Mouse (Mus musculus): Measurements from ENCODE around the gene Rab23. TPM values are rescaled to one million over a fixed set of nuclear protein-coding genes. Genes with fewer than 3 reads are reported as not detected.

Rab23 gene
- polyA plus RNA-seq, 1 experiment from 2014 or later: 32.2 TPM

DNA sequence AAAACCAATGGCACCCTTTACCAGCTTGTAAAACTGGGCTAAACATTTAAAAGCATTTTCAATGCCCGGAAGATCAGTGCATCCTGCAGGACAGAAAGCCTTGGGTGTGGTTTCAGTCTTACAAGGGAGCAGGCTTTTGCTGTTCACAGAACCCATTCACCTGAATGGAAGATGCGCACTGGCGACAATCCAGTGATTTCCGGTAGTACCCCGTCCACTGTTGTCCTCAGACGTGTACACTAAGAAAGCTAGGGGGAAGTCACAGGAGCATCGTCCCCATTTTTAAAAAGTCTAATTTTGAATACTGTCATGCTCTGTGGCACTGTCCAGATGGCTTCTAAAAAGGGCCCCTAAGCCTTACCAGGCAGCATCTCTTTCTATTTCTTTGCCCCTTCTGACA is 36.1 kb downstream of the Rab23 start:
- 0 out of 2 replicates have a peak, but pooled peaks cover 9% of the 10 kb centered on the region for H3K27me3 ChIP-seq
- no peak for ATAC-seq (ENCODE audit: low FRiP score, low read depth)
- peaks cover 7% of the 10 kb centered on the region for H3K36me3 ChIP-seq
- no peak overlapping the region for H3K9ac ChIP-seq (replicated peaks)
- no peak overlapping the region for H3K27ac ChIP-seq (replicated peaks)
- peaks cover 16% of the 10 kb centered on the region for H3K4me1 ChIP-seq
- 78% methylated on average over 7 of the region's 7 CpGs for WGBS
- no peak overlapping the region for H3K4me2 ChIP-seq (replicated peaks)
- H3K4me3 ChIP-seq: no peak overlapping the region
- no peaks in the 10 kb centered on the region for H3K9me3 ChIP-seq

- no peak for ATAC-seq (ENCODE audit: low FRiP score, low read depth)
- peak overlapping the region; percentile 66; the same call in 1 of the 2 replicates for H3K4me3 ChIP-seq
- no peak overlapping the region for H3K9ac ChIP-seq (replicated peaks)
- WGBS: 42% methylated on average over 18 of the region's 18 CpGs
- H3K27ac ChIP-seq (replicated peaks): no peak overlapping the region
- H3K4me2 ChIP-seq (replicated peaks): peak overlapping the region; percentile 95
- no peaks in the 10 kb centered on the region for H3K9me3 ChIP-seq
- H3K4me1 ChIP-seq: peaks cover 16% of the 10 kb centered on the region
- H3K27me3 ChIP-seq: 0 out of 2 replicates have a peak, but pooled peaks cover 9% of the 10 kb centered on the region
- H3K36me3 ChIP-seq: peaks cover 7% of the 10 kb centered on the region
Observed at GRCm38 (mm10) chr1:33756258-33757032, 36.8 kb downstream of the Rab23 start.

DNA sequence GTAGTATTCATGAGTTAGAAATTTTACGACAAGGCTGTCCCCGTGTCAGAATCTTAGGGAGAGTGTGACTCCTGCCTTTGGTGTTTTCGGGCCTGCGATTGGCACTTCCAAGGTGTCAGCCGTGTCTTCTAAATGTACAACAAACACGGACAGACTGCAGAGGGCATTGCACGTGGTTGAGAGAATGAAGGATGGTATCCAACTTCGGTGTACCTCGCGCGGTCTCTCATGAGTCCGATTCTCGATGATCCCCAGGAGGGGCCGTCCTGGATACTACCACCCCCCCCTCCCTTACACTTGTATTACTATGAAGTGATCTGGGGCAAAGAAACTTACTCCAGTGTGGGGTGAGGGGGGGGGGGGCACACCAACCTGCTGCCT is 37.3 kb downstream of the Rab23 start:
- peak overlapping the region; percentile 66 for H3K4me3 ChIP-seq
- H3K9ac ChIP-seq (replicated peaks): peak overlapping the region; percentile 67
- no peaks in the 10 kb centered on the region for H3K9me3 ChIP-seq
- 7% methylated on average over 14 of the region's 14 CpGs for WGBS
- H3K4me1 ChIP-seq: peaks cover 16% of the 10 kb centered on the region
- H3K27ac ChIP-seq (replicated peaks): no peak overlapping the region
- peak; percentile 50 for ATAC-seq (ENCODE audit: low FRiP score, low read depth)
- peaks cover 9% of the 10 kb centered on the region for H3K36me3 ChIP-seq
- H3K27me3 ChIP-seq: 0 out of 2 replicates have a peak, but pooled peaks cover 9% of the 10 kb centered on the region
- H3K4me2 ChIP-seq (replicated peaks): peak overlapping the region; percentile 95

DNA sequence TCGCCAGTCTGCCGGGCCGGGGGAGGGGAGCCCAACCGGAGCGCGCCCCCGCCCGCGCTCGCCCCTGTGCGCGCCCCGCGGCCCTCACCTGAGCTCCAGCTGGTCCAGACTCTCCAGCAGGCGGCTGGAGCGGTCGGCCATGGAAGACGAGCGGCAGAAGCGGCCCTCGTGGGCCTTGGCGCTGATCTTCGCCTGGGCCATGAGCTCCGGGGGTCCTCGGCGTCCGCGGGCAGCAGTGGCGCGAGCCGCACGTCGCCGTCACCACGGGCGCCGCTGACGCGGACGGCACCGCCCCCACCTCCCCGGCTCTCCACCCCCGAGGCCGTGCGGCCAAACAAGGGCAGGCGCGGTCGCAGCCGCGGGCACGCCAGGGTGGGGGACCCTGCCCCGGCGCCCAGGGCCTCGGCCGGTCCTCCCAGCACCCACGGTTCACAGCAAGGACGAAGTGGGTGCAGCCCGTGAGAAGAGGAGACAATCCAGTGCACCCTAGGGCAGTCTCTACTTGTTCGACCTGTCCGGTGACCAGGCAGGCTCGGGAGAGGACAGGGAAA is 37.9 kb downstream of the Rab23 start, which contains the start of gene Bag2:
TSS of gene Bag2 (minus strand) at position 305 of the 551 bp plus-strand sequence.
- Histone ChIP-seq H3K4me2 (replicated peaks) (peak within 1 kb of the TSS; percentile 95), H3K9me3 (no peaks in the 10 kb centered on the region), H3K9ac (replicated peaks) (peak within 1 kb of the TSS; percentile 67), H3K4me3 (peak within 1 kb of the TSS; percentile 66), H3K4me1 (peaks cover 16% of the 10 kb centered on the region), H3K27ac (replicated peaks) (no peak within 1 kb of the TSS), H3K27me3 (0 out of 2 replicates have a peak, but pooled peaks cover 9% of the 10 kb centered on the region), H3K36me3 (peaks cover 11% of the 10 kb centered on the region)
- WGBS: under 1% methylated on average over 60 of the region's 61 CpGs
- peak; percentile 88 for ATAC-seq (ENCODE audit: low FRiP score, low read depth)

DNA sequence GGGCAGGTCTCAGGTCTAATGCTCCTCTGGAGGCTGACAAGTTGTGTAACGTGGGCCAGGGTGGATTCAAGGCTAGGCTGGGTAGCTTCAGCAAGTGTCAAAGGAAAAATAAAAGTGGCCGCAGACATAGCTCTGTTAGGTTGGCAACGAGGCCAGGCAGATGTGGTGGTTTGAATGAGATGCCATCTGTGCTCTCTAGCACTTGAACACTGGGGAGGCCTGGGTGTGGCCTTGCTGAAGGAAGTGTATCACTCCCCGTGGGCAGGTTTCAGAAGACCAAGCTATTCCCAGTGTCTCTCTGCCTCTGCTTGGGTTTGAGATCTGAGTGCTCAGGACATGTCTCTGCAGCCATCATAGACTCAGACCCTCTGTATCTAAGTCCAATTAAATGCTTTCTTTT is 38.8 kb downstream of the Rab23 start:
- no peaks in the 10 kb centered on the region for H3K9me3 ChIP-seq
- WGBS: 64% methylated on average over 4 of the region's 4 CpGs
- no peak overlapping the region for H3K4me3 ChIP-seq
- H3K9ac ChIP-seq (replicated peaks): no peak overlapping the region
- peaks cover 11% of the 10 kb centered on the region for H3K36me3 ChIP-seq
- 0 out of 2 replicates have a peak, but pooled peaks cover 9% of the 10 kb centered on the region for H3K27me3 ChIP-seq
- H3K4me2 ChIP-seq (replicated peaks): no peak overlapping the region
- no peak overlapping the region for H3K27ac ChIP-seq (replicated peaks)
- peaks cover 16% of the 10 kb centered on the region for H3K4me1 ChIP-seq
- ATAC-seq (ENCODE audit: low FRiP score, low read depth): no peak

GRCm38 (mm10) chr1:33763826-33764225 is 44.1 kb downstream of the Rab23 start:
- no peak overlapping the region for H3K4me2 ChIP-seq (replicated peaks)
- H3K27me3 ChIP-seq: no peaks in the 10 kb centered on the region
- no peaks in the 10 kb centered on the region for H3K9me3 ChIP-seq
- no peak overlapping the region for H3K27ac ChIP-seq (replicated peaks)
- H3K4me3 ChIP-seq: no peak overlapping the region
- ATAC-seq (ENCODE audit: low FRiP score, low read depth): no peak
- WGBS: 75% methylated on average over 2 of the region's 2 CpGs
- peaks cover 17% of the 10 kb centered on the region for H3K36me3 ChIP-seq
- no peaks in the 10 kb centered on the region for H3K4me1 ChIP-seq
- no peak overlapping the region for H3K9ac ChIP-seq (replicated peaks)

DNA sequence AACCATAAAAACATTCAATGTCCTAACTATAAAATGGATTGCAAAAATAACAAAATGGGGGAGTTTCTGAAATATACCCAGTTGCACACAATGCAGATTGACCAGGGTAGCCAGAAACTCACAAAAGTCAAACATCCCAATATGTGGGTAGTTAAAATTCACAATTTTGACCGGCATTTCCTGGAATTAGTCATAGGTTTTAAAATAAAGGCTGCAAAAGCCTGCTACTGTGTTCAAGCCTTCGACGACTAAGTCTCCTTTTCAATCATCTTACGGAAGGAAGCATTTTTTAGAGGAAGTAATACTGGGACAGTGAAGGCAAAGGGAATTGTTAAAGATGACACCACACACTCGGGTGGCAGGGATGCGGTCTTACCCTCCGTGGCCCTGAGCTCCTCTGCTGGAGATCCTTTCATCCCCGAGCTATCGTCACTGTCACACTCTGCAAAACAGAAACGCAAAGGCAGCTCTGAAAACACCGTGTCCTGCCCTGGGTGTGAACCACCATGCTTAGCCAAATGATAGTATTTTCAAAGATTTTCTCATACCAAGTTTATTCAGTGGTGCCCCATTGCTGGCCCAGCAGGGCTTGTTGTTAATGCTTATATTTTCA is 45.9 kb downstream of the Rab23 start:
- H3K27me3 ChIP-seq: no peaks in the 10 kb centered on the region
- peaks cover 28% of the 10 kb centered on the region for H3K36me3 ChIP-seq
- no peaks in the 10 kb centered on the region for H3K9me3 ChIP-seq
- no peak overlapping the region for H3K4me2 ChIP-seq (replicated peaks)
- H3K27ac ChIP-seq (replicated peaks): no peak overlapping the region
- WGBS: 85% methylated on average over 11 of the region's 11 CpGs
- H3K4me3 ChIP-seq: no peak overlapping the region
- no peak for ATAC-seq (ENCODE audit: low FRiP score, low read depth)
- no peaks in the 10 kb centered on the region for H3K4me1 ChIP-seq
- no peak overlapping the region for H3K9ac ChIP-seq (replicated peaks)

DNA sequence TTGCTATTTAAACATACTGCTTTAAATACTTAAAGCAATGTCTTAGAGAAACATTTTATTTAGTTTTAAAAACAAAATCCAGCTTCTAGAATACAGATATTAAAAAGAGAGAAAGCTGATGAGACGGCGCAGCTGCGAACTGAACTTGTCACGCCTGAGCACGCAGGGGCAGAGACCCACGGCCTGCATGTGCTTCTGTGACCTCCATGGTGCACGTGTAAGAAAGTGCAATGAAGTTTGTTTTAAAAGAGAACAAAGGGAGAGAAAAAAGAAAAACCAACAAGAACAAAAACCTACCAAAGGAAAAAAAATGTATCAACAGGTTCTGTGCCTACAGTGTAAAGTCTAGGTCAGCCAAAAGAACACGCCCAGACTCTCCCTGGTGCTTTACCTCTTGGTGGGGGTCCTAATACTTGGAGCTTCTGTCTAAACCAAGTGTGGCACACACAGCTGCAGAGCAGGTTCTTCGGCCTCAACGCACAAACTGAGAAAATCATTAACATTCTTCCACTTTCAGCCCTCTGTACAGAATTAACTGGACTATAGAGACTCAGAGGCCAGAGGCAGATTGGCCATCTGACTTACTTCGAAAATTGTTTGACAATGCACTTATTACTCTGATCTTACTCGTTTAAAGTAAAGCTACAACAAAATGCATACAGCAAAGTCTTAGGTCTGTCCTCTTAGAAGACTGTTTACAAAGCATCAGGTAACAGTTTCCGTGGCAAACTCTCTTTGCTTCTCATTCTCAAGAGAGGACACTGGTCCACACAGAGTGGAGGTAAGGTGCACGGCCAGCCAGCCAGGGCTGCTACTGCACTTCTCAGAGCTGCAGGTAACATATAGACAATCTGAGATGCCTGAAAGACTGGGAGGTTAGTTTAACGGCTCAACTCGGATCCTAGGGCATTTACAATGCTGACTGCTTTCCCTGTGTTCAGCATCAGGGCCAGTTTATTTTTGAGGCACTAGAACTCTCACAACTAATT is 47.1 kb downstream of the Rab23 start:
- peaks cover 38% of the 10 kb centered on the region for H3K36me3 ChIP-seq
- 72% methylated on average over 16 of the region's 16 CpGs for WGBS

DNA sequence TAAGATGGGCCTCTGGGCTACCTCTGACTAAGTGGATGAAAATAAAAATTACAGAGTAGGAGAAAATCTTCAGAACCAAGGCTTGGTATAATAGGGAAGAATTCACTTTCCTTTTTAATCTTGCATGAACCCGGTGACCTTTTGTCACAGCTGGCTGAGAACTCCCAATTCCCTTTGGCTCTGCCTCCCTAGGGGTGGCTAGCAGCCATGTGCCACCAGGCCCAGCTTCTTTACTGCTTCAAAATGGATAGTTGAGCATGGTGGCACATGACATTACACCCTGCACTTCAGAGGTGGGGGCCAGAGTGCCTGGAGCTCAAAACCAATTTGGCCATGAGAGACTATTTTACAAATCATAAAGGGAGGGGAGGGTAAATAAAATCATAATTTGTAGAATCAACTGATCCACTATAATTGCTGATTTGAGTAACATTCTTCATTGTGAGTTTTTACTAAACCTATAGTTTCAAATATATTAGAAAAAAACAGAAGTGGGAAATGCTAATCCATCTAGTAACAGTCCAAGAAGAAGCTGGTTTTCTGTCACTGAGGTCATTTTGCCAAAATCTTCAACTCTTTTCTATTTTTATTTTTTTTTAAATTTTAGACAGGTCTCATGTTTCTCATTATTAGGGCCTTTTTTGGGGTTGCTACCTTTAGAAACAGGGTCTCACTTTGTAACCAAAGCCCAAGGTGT is 48.6 kb downstream of the Rab23 start:
- H3K27ac ChIP-seq (replicated peaks): no peak overlapping the region
- no peak overlapping the region for H3K4me3 ChIP-seq
- no peaks in the 10 kb centered on the region for H3K4me1 ChIP-seq
- no peaks in the 10 kb centered on the region for H3K9me3 ChIP-seq
- no peak for ATAC-seq (ENCODE audit: low FRiP score, low read depth)
- H3K9ac ChIP-seq (replicated peaks): no peak overlapping the region
- no peaks in the 10 kb centered on the region for H3K27me3 ChIP-seq
- WGBS: 72% methylated on average over 1 of the region's 1 CpGs
- H3K36me3 ChIP-seq: peaks cover 44% of the 10 kb centered on the region
- H3K4me2 ChIP-seq (replicated peaks): no peak overlapping the region

More for the DNA sequence above, 47.1 kb downstream of the Rab23 start:
- Histone ChIP-seq H3K4me1 (no peaks in the 10 kb centered on the region), H3K9ac (replicated peaks) (no peak overlapping the region), H3K27ac (replicated peaks) (no peak overlapping the region), H3K4me2 (replicated peaks) (no peak overlapping the region), H3K4me3 (no peak overlapping the region), H3K27me3 (no peaks in the 10 kb centered on the region), H3K9me3 (no peaks in the 10 kb centered on the region)
- no peak for ATAC-seq (ENCODE audit: low FRiP score, low read depth)

DNA sequence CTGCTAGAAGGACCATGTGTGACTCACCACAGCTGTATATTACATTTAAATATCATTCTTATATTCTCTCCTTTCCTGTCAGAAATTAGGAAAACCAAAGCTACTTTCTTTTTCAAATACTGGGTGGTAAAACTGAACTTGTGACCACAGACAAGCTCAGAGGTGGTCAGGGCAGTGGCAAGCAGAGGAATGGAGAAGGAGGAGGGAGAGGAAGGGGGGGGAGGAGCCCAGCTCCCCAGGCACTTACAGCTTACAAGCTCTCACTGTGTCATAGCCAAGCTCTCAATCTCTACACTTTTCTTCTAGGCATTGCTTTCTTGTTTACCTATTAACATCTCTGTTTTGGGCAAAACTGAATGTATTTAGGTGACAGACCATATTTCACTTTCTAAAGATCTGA is 49.1 kb downstream of the Rab23 start:
- no peak overlapping the region for H3K4me2 ChIP-seq (replicated peaks)
- H3K9ac ChIP-seq (replicated peaks): no peak overlapping the region
- H3K4me1 ChIP-seq: no peaks in the 10 kb centered on the region
- H3K4me3 ChIP-seq: no peak overlapping the region
- peaks cover 44% of the 10 kb centered on the region for H3K36me3 ChIP-seq
- H3K9me3 ChIP-seq: no peaks in the 10 kb centered on the region
- H3K27me3 ChIP-seq: no peaks in the 10 kb centered on the region
- H3K27ac ChIP-seq (replicated peaks): no peak overlapping the region
- ATAC-seq (ENCODE audit: low FRiP score, low read depth): no peak

- H3K4me3 ChIP-seq: no peak overlapping the region
- peaks cover 60% of the 10 kb centered on the region for H3K36me3 ChIP-seq
- ATAC-seq (ENCODE audit: low FRiP score, low read depth): no peak
- no peaks in the 10 kb centered on the region for H3K27me3 ChIP-seq
- 92% methylated on average over 10 of the region's 10 CpGs for WGBS
- H3K9ac ChIP-seq (replicated peaks): no peak overlapping the region
- no peaks in the 10 kb centered on the region for H3K9me3 ChIP-seq
- H3K27ac ChIP-seq (replicated peaks): no peak overlapping the region
- H3K4me1 ChIP-seq: no peaks in the 10 kb centered on the region; the same call in 1 of the 2 replicates
- no peak overlapping the region for H3K4me2 ChIP-seq (replicated peaks)
Observed at GRCm38 (mm10) chr1:33771621-33772020, 51.9 kb downstream of the Rab23 start.

Data from midbrain, embryonic 12.5 days (tissue).